ENCODE assay signal across 10 mouse cellular contexts in the genomic region with DNA sequence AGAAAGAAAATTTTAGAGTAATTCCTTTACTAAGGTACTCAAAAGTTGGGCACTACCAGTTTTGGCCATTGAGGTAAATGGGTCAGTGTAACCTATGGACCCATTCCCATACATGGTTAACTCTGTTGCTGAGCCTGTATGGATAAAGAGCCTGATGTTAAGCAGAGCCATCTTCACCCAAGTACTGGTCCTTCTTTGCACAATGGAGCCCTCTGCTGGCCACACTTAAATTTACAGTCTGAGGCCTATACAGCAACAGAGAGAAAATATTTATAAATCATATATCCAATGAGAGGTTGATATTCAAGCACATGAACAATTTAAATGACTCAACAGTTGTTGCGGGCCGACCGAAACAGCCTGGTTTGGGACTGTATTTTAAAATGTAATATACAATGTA. TPM values are rescaled to one million over a fixed set of nuclear protein-coding genes. Genes with fewer than 3 reads are reported as not detected.
DNase-seq lines count a peak whose midpoint lies in the region; ATAC-seq and TF ChIP-seq lines count a peak whose summit lies in the region.
"Had no signal": no experiment of that assay in that cellular context is flagged by ENCODE, and none has a peak within 500 bp of the region (broad histone marks: within the 10 kb centered on the region; RNA-seq: fewer than 3 reads in every experiment).

No protein-coding gene starts in this region.

- in situ Hi-C loops in CH12.LX (cut with MboI; ENCODE audit: low pct_ligation_motif_present, low pct_unique_long_range_greater_than_20kb, low sequenced_read_pairs), result loop anchor here (5.0 kb wide), 1 partner anchor 232 kb away; no protein-coding TSS in a partner anchor

- H3K9ac ChIP-seq in CH12.LX (ENCODE audit: insufficient read depth, low read depth), result no peak overlapping the region
- H3K9ac ChIP-seq: limb, embryonic 12.5 days had no signal

- peak; percentile 46 for DNase-seq in kidney, adult 9 months
- no peak for DNase-seq in kidney, adult 11 months
- peak; percentile 68 for DNase-seq in A20 (ENCODE audit: low read depth, low spot score)
- DNase-seq in CH12.LX (ENCODE audit: extremely low read depth), result peak; percentile 73
- peak; percentile 50 for DNase-seq in lung, postnatal 36 days
- no peak for DNase-seq in natural killer cell, adult 2 months (ENCODE audit: low spot score in 2 of 2)

- dilution Hi-C loops in CH12.LX (cut with MboI; ENCODE audit: extremely low pct_ligation_motif_present, extremely low pct_unique_long_range_greater_than_20kb, low sequenced_read_pairs), result no loop called here

- no peaks in the 10 kb centered on the region for H3K27me3 ChIP-seq in CH12.LX (replicated peaks)

- no peaks in the 10 kb centered on the region for H3K4me1 ChIP-seq in CH12.LX (ENCODE audit: control insufficient read depth in 1 of 2, insufficient read depth in 2 of 2)
- H3K4me1 ChIP-seq: limb, embryonic 12.5 days had no signal

- TF ChIP-seq EP300 in CH12.LX (IDR thresholded peaks at IDR 0.05; ENCODE audit: low read length), result no peak

- no peaks in the 10 kb centered on the region for H3K9me3 ChIP-seq in CH12.LX (replicated peaks; ENCODE audit: low read length)
- H3K9me3 ChIP-seq: limb, embryonic 12.5 days had no signal

- no peak overlapping the region for H3K27ac ChIP-seq in CH12.LX (ENCODE audit: insufficient read depth, low read depth)
- H3K27ac ChIP-seq: limb, embryonic 12.5 days had no signal

- peak; percentile 77 for ATAC-seq in common myeloid progenitor, adult 5-6 weeks (replicated peaks; ENCODE audit: low read depth, poor library complexity, severe bottlenecking)
- no peak for ATAC-seq in erythroid progenitor cell, adult 5-6 weeks (replicated peaks; ENCODE audit: low FRiP score, poor library complexity, severe bottlenecking)

- TF ChIP-seq RAD21 in CH12.LX (IDR thresholded peaks at IDR 0.05; ENCODE audit: low read depth, low read length), result peak; percentile 77

- H3K36me3 ChIP-seq in CH12.LX (replicated peaks in 1 of 2; ENCODE audit: control insufficient read depth in 1 of 2, insufficient read depth in 1 of 2, low read length in 1 of 2), result no peaks in the 10 kb centered on the region
- H3K36me3 ChIP-seq: limb, embryonic 12.5 days had no signal

- H3K79me2 ChIP-seq in CH12.LX (replicated peaks; ENCODE audit: control insufficient read depth, extremely low read depth, insufficient read depth, poor library complexity, severe bottlenecking), result no peaks in the 10 kb centered on the region

- TF ChIP-seq POLR2A in CH12.LX (IDR thresholded peaks at IDR 0.05; ENCODE audit: low read depth, low read length), result no peak

- no peak overlapping the region for H3K4me2 ChIP-seq in CH12.LX (ENCODE audit: insufficient read depth, low read depth, poor library complexity, severe bottlenecking)
- H3K4me2 ChIP-seq: limb, embryonic 12.5 days had no signal

- peak; percentile 49 to 80 for TF ChIP-seq CTCF in CH12.LX (conservative IDR thresholded peaks at IDR 0.05 in 1 of 2, IDR thresholded peaks at IDR 0.05 in 1 of 2; ENCODE audit: low read depth in 2 of 2, low read length in 2 of 2)

- no peak overlapping the region for H3K4me3 ChIP-seq in CH12.LX (replicated peaks in 1 of 3; ENCODE audit: low read depth in 2 of 3, low read length in 2 of 3, poor library complexity in 1 of 3)
- H3K4me3 ChIP-seq: limb, embryonic 12.5 days had no signal

TF ChIP-seq in CH12.LX, 34 proteins besides CTCF, POLR2A, EP300 and RAD21:
- TF ChIP-seq ELF1 (IDR thresholded peaks at IDR 0.05; ENCODE audit: low read depth, low read length) (no peak), SMC3 (IDR thresholded peaks at IDR 0.05; ENCODE audit: low read depth, low read length) (peak; percentile 82), MAX (IDR thresholded peaks at IDR 0.05; ENCODE audit: low read length) (no peak), E2F4 (IDR thresholded peaks at IDR 0.05; ENCODE audit: insufficient replicate concordance, low read depth, low read length) (no peak), ZC3H11A (IDR thresholded peaks at IDR 0.05; ENCODE audit: low read depth, low read length) (peak; percentile 55), BHLHE40 (IDR thresholded peaks at IDR 0.05; ENCODE audit: low read depth, low read length) (no peak), CHD2 (IDR thresholded peaks at IDR 0.05; ENCODE audit: low read length) (no peak), USF2 (conservative IDR thresholded peaks at IDR 0.05; ENCODE audit: low read depth, low read length) (no peak), MAFK (IDR thresholded peaks at IDR 0.05; ENCODE audit: insufficient replicate concordance, low read length) (no peak), IRF4 (IDR thresholded peaks at IDR 0.05; ENCODE audit: low read depth, low read length) (no peak), KAT2A (IDR thresholded peaks at IDR 0.05; ENCODE audit: insufficient replicate concordance, low read length) (no peak), SIN3A (IDR thresholded peaks at IDR 0.05; ENCODE audit: low read length) (no peak), RCOR1 (conservative IDR thresholded peaks at IDR 0.05; ENCODE audit: low read depth, low read length) (no peak)

RNA-seq across cellular contexts. Expression of gene Svs5, which starts 16.4 kb away (rescaled TPM):
- total RNA-seq in CH12.LX (2012; rRNA removed) (not detected in 2 replicates), CH12.LX (2014; rRNA removed) (not detected in 2 replicates)
- not detected in 2 replicates for polyA plus RNA-seq in CH12.LX (2012; ENCODE audit: insufficient read length, low read depth)
- total RNA-seq in common myeloid progenitor, adult 5-6 weeks (2017), result not detected in 2 replicates
- not detected in 2 replicates for total RNA-seq in erythroid progenitor cell, adult 5-6 weeks (2015; ENCODE audit: low replicate concordance)
- not detected in 2 replicates for total RNA-seq in erythroid progenitor cell, adult 5-6 weeks (2017; ENCODE audit: low replicate concordance)
- polyA plus RNA-seq: limb, embryonic 12.5 days; small intestine, adult 2 months had no signal

RNA-seq across cellular contexts. Expression of gene Svs6, which starts 32.4 kb away (rescaled TPM):
- total RNA-seq in CH12.LX (2012; rRNA removed) (not detected in 2 replicates), CH12.LX (2014; rRNA removed) (not detected in 2 replicates)
- polyA plus RNA-seq in CH12.LX (2012; ENCODE audit: insufficient read length, low read depth), result not detected in 2 replicates
- total RNA-seq in common myeloid progenitor, adult 5-6 weeks (2017), result not detected in 2 replicates
- not detected in 2 replicates for total RNA-seq in erythroid progenitor cell, adult 5-6 weeks (2015; ENCODE audit: low replicate concordance)
- not detected in 2 replicates for total RNA-seq in erythroid progenitor cell, adult 5-6 weeks (2017; ENCODE audit: low replicate concordance)
- polyA plus RNA-seq: limb, embryonic 12.5 days; small intestine, adult 2 months had no signal

RNA-seq across cellular contexts. Expression of gene Slpi, which starts 39.9 kb away (rescaled TPM):
- total RNA-seq in CH12.LX (2012; rRNA removed) (1.2 and 2.7 TPM in 2 replicates), CH12.LX (2014; rRNA removed) (0.38 and 0.53 TPM in 2 replicates)
- 0.71 and 1.0 TPM in 2 replicates for polyA plus RNA-seq in CH12.LX (2012; ENCODE audit: insufficient read length, low read depth)
- total RNA-seq in common myeloid progenitor, adult 5-6 weeks (2017), result 10.1 and 10.4 TPM in 2 replicates
- total RNA-seq in erythroid progenitor cell, adult 5-6 weeks (2015; ENCODE audit: low replicate concordance), result 36.9 and 68.8 TPM in 2 replicates
- total RNA-seq in erythroid progenitor cell, adult 5-6 weeks (2017; ENCODE audit: low replicate concordance), result 6.3 and 11.0 TPM in 2 replicates

RNA-seq across cellular contexts. Expression of gene Rbpjl, which starts 54.0 kb away (rescaled TPM):
- total RNA-seq in CH12.LX (2012; rRNA removed) (0.08 TPM in 1 of 2 replicates, not detected in the other), CH12.LX (2014; rRNA removed) (not detected in 2 replicates)
- polyA plus RNA-seq in CH12.LX (2012; ENCODE audit: insufficient read length, low read depth), result not detected in 2 replicates
- not detected in 2 replicates for total RNA-seq in common myeloid progenitor, adult 5-6 weeks (2017)
- not detected in 2 replicates for total RNA-seq in erythroid progenitor cell, adult 5-6 weeks (2015; ENCODE audit: low replicate concordance)
- not detected in 2 replicates for total RNA-seq in erythroid progenitor cell, adult 5-6 weeks (2017; ENCODE audit: low replicate concordance)

RNA-seq across cellular contexts. Expression of gene Matn4, which starts 56.0 kb away (rescaled TPM):
- total RNA-seq in CH12.LX (2012; rRNA removed) (not detected in 2 replicates), CH12.LX (2014; rRNA removed) (not detected in 2 replicates)
- polyA plus RNA-seq in CH12.LX (2012; ENCODE audit: insufficient read length, low read depth), result not detected in 2 replicates
- not detected in 2 replicates for total RNA-seq in common myeloid progenitor, adult 5-6 weeks (2017)
- total RNA-seq in erythroid progenitor cell, adult 5-6 weeks (2015; ENCODE audit: low replicate concordance), result not detected in 2 replicates
- total RNA-seq in erythroid progenitor cell, adult 5-6 weeks (2017; ENCODE audit: low replicate concordance), result not detected in 2 replicates

Comparison
In these comparisons a context has a peak if more than half of its experiments do, and no peak if none do; other contexts are left out.
1. DNase-seq: peak in kidney, adult 9 months (single experiment), A20 (single experiment), CH12.LX (single experiment) and lung, postnatal 36 days (single experiment); none in kidney, adult 11 months (single experiment) and natural killer cell, adult 2 months (0 of 2).